In the genomic region with DNA sequence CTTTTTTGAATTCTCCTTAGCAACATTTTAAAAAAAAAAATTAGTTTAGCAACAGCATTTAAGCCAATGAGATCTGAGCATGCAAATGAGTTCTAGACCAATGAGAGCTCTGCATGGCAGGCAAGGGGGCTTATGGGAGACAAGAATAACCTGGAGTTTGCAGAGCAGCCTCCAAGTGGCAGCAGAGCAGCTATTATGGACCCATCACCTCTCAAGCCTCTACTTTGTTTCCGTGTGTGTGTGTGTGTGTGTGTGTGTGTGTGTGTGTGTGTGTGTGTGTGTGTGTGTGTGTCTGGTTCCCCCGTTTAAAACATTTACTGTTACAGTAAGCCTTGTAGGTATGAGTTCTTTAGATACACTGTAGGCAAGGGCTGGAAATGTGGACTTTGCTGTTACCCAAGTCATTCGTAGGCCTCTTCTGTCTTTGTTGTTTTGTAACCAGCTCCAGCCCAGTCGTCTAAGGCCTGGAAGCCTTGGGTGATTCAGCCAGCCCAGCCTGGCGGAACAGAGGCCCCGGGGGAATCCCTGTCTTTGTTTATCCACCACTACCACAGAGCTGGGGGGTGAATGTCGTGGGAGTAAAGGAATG, we compare ENCODE assay signal across 8 mouse cellular contexts. TPM values are rescaled to one million over a fixed set of nuclear protein-coding genes. Genes with fewer than 3 reads are reported as not detected.
A peak's percentile ranks its signal among the peaks of the same experiment; 100 is the strongest.
DNase-seq lines count a peak whose midpoint lies in the region; ATAC-seq and TF ChIP-seq lines count a peak whose summit lies in the region.

No protein-coding gene starts in this region.

- peaks cover 9% of the 10 kb centered on the region for H3K36me3 ChIP-seq in embryonic facial prominence, embryonic 11.5 days (replicated peaks; ENCODE audit: control insufficient read depth, insufficient read depth, low read depth, low read length)
- H3K36me3 ChIP-seq in kidney, adult 2 months (ENCODE audit: control insufficient read depth, insufficient read depth, low read length), result no peaks in the 10 kb centered on the region
- H3K36me3 ChIP-seq in limb, embryonic 13.5 days, result peaks cover 67% of the 10 kb centered on the region
- H3K36me3 ChIP-seq in midbrain, embryonic 15.5 days (replicated peaks), result no peaks in the 10 kb centered on the region

- TF ChIP-seq POLR2A in kidney, adult 2 months (IDR thresholded peaks at IDR 0.05; ENCODE audit: low read depth, low read length), result no peak

- H3K4me3 ChIP-seq in embryonic facial prominence, embryonic 11.5 days (ENCODE audit: low read depth, low read length), result no peak overlapping the region
- no peak overlapping the region for H3K4me3 ChIP-seq in kidney, adult 2 months (ENCODE audit: insufficient read depth, low read depth, low read length)
- H3K4me3 ChIP-seq in limb, embryonic 13.5 days, result no peak overlapping the region
- no peak overlapping the region for H3K4me3 ChIP-seq in midbrain, embryonic 15.5 days

- H3K9ac ChIP-seq in embryonic facial prominence, embryonic 11.5 days (replicated peaks; ENCODE audit: low read length), result no peak overlapping the region
- H3K9ac ChIP-seq in limb, embryonic 13.5 days, result no peak overlapping the region
- H3K9ac ChIP-seq in midbrain, embryonic 15.5 days, result no peak overlapping the region

- no peaks in the 10 kb centered on the region; the same call in 1 of the 2 replicates for H3K4me1 ChIP-seq in embryonic facial prominence, embryonic 11.5 days (ENCODE audit: control insufficient read depth, insufficient read depth, low read length)
- peaks cover 22% of the 10 kb centered on the region for H3K4me1 ChIP-seq in kidney, adult 2 months (ENCODE audit: control insufficient read depth, insufficient read depth, low read length)
- H3K4me1 ChIP-seq in limb, embryonic 13.5 days, result peaks cover 33% of the 10 kb centered on the region
- H3K4me1 ChIP-seq in midbrain, embryonic 15.5 days, result peaks cover 27% of the 10 kb centered on the region

- 19% methylated on average over 6 of the region's 7 CpGs for WGBS in embryonic facial prominence, embryonic 11.5 days
- 8% methylated on average over 7 of the region's 7 CpGs for WGBS in kidney, adult 2 months
- 28% methylated on average over 7 of the region's 7 CpGs for WGBS in limb, embryonic 13.5 days
- 9% methylated on average over 7 of the region's 7 CpGs for WGBS in midbrain, embryonic 15.5 days

- H3K27ac ChIP-seq in embryonic facial prominence, embryonic 11.5 days (replicated peaks; ENCODE audit: low read depth, low read length), result peak overlapping the region; percentile 68; the same call in 1 of the 2 replicates
- H3K27ac ChIP-seq in kidney, adult 2 months (ENCODE audit: insufficient read depth, low read depth, low read length), result peak overlapping the region; percentile 85
- H3K27ac ChIP-seq in limb, embryonic 13.5 days, result peak overlapping the region; percentile 55
- peak overlapping the region; percentile 74 for H3K27ac ChIP-seq in midbrain, embryonic 15.5 days

- TF ChIP-seq CTCF in kidney, adult 2 months (conservative IDR thresholded peaks at IDR 0.05; ENCODE audit: insufficient read depth, insufficient read length, low read depth, low read length), result peak; percentile 81

- peak; percentile 95 for ATAC-seq in embryonic facial prominence, embryonic 11.5 days (replicated peaks; ENCODE audit: insufficient number of reproducible peaks, low FRiP score, low TSS enrichment, low read depth)
- ATAC-seq in limb, embryonic 13.5 days (ENCODE audit: low FRiP score, low read depth), result peak; percentile 91
- ATAC-seq in midbrain, embryonic 15.5 days (replicated peaks), result peak; percentile 94

- no peak overlapping the region for H3K4me2 ChIP-seq in embryonic facial prominence, embryonic 11.5 days (ENCODE audit: low read depth, low read length)
- peak overlapping the region; percentile 30; the same call in 1 of the 2 replicates for H3K4me2 ChIP-seq in limb, embryonic 13.5 days (replicated peaks)
- peak overlapping the region; percentile 32 for H3K4me2 ChIP-seq in midbrain, embryonic 15.5 days

- peak; percentile 76 for DNase-seq in 3134 (ENCODE audit: extremely low read depth, insufficient read length, low spot score)
- DNase-seq in adrenal gland, adult (ENCODE audit: inconsistent age in 2 of 2, low spot score in 1 of 2), result peak; percentile 85 to 92
- peak; percentile 83 for DNase-seq in embryonic facial prominence, embryonic 11.5 days (ENCODE audit: low spot score)
- DNase-seq in heart, adult 8-10 months (ENCODE audit: low spot score), result peak; percentile 79
- peak; percentile 93 for DNase-seq in kidney, adult 2 months
- DNase-seq in spleen, postnatal 10 days (ENCODE audit: low spot score in 2 of 2), result peak; percentile 8 to 63

- no peaks in the 10 kb centered on the region for H3K9me3 ChIP-seq in embryonic facial prominence, embryonic 11.5 days (replicated peaks; ENCODE audit: control insufficient read depth, low read length)
- H3K9me3 ChIP-seq in limb, embryonic 13.5 days, result 0 out of 2 replicates have a peak, but pooled peaks cover 3% of the 10 kb centered on the region
- H3K9me3 ChIP-seq in midbrain, embryonic 15.5 days, result no peaks in the 10 kb centered on the region

- no peaks in the 10 kb centered on the region for H3K27me3 ChIP-seq in embryonic facial prominence, embryonic 11.5 days (ENCODE audit: control insufficient read depth, insufficient read depth, low read length)
- no peaks in the 10 kb centered on the region for H3K27me3 ChIP-seq in kidney, adult 2 months (replicated peaks; ENCODE audit: control insufficient read depth, insufficient read depth, low read length)
- H3K27me3 ChIP-seq in limb, embryonic 13.5 days, result no peaks in the 10 kb centered on the region
- H3K27me3 ChIP-seq in midbrain, embryonic 15.5 days (replicated peaks), result no peaks in the 10 kb centered on the region

RNA-seq across cellular contexts. Expression of gene Fstl1, which starts 37.8 kb away (rescaled TPM):
- 350 and 367 TPM in 2 replicates for polyA plus RNA-seq in embryonic facial prominence, embryonic 11.5 days (2014; fragmentation: Nextera tagmentation; extraction: Ambion mirVana)
- 10 to 100 TPM; 36.4 to 46.9 (median 43.4) TPM for total RNA-seq in heart, adult 8-10 months (2022)
- 21.3 and 25.8 TPM in 2 replicates for polyA plus RNA-seq in kidney, adult 2 months (2012; rRNA removed)
- 714 and 731 TPM in 2 replicates for polyA plus RNA-seq in limb, embryonic 13.5 days (2015; fragmentation: Nextera tagmentation; extraction: Ambion mirVana)
- polyA plus RNA-seq in midbrain, embryonic 15.5 days (2015; fragmentation: Nextera tagmentation; extraction: Ambion mirVana), result 85.4 and 85.6 TPM in 2 replicates

RNA-seq across cellular contexts. Expression of gene Gm36028, which starts 46.5 kb away (rescaled TPM):
- 0.32 TPM in 1 of 2 replicates, not detected in the other for polyA plus RNA-seq in embryonic facial prominence, embryonic 11.5 days (2014; fragmentation: Nextera tagmentation; extraction: Ambion mirVana)
- total RNA-seq in heart, adult 8-10 months (2022), result 1 to 10 TPM in 3 of 4 experiments, under 1 TPM in 1; 0.90 to 1.4 (median 1.3) TPM
- polyA plus RNA-seq in kidney, adult 2 months (2012; rRNA removed), result 1.5 and 1.8 TPM in 2 replicates
- polyA plus RNA-seq in limb, embryonic 13.5 days (2015; fragmentation: Nextera tagmentation; extraction: Ambion mirVana), result 0.13 and 0.22 TPM in 2 replicates
- polyA plus RNA-seq in midbrain, embryonic 15.5 days (2015; fragmentation: Nextera tagmentation; extraction: Ambion mirVana), result not detected in 2 replicates

RNA-seq across cellular contexts. Expression of gene Lrrc58, which starts 53.7 kb away (rescaled TPM):
- polyA plus RNA-seq in embryonic facial prominence, embryonic 11.5 days (2014; fragmentation: Nextera tagmentation; extraction: Ambion mirVana), result 61.8 and 62.9 TPM in 2 replicates
- total RNA-seq in heart, adult 8-10 months (2022), result 10 to 100 TPM; 57.2 to 67.5 (median 65.3) TPM
- polyA plus RNA-seq in kidney, adult 2 months (2012; rRNA removed), result 23.3 and 25.9 TPM in 2 replicates
- polyA plus RNA-seq in limb, embryonic 13.5 days (2015; fragmentation: Nextera tagmentation; extraction: Ambion mirVana), result 58.9 and 62.3 TPM in 2 replicates
- 41.6 and 41.9 TPM in 2 replicates for polyA plus RNA-seq in midbrain, embryonic 15.5 days (2015; fragmentation: Nextera tagmentation; extraction: Ambion mirVana)

Comparison
In these comparisons a context has a peak if more than half of its experiments do, and no peak if none do; other contexts are left out.
1. DNase-seq: peak in every context shown above with its lines; median percentile 93 in kidney, adult 2 months; 88 in adrenal gland, adult; 83 in embryonic facial prominence, embryonic 11.5 days; 79 in heart, adult 8-10 months; 76 in 3134; 36 in spleen, postnatal 10 days.